Comparison of ENCODE assay signal across 9 mouse cellular contexts in the genomic region with DNA sequence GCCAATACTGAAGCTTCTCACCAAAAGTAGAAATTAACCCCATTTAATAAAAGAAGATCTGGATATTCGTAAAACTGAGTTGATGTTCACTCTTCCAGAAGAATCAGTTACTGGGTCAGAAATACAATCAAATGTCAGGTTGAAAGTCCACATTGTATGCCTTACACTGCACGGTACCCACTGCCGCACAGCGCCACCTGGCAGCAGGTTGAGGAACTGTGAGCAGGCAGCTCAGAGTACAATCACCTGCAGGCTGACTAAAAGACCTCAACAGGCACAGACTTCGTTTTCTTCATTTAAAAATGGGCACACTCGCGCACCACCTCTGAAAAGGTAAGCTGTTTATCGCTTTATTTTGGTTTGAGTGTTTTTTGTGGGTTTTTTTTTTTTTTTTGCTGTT.
A peak's percentile ranks its signal among the peaks of the same experiment; 100 is the strongest.
DNase-seq lines count a peak whose midpoint lies in the region; ATAC-seq lines count a peak whose summit lies in the region.
"Had no signal": no experiment of that assay in that cellular context is flagged by ENCODE, and none has a peak within 500 bp of the region (broad histone marks: within the 10 kb centered on the region; RNA-seq: fewer than 3 reads in every experiment).

No protein-coding gene starts in this region.

- no peaks in the 10 kb centered on the region for H3K4me1 ChIP-seq in kidney, embryonic 14.5 days (ENCODE audit: control insufficient read depth, insufficient read depth, low read length)
- H3K4me1 ChIP-seq in limb, embryonic 11.5 days (ENCODE audit: control insufficient read depth, insufficient read depth, low read length), result no peaks in the 10 kb centered on the region
- H3K4me1 ChIP-seq in neural tube, embryonic 15.5 days, result no peaks in the 10 kb centered on the region
- H3K4me1 ChIP-seq: embryonic facial prominence, embryonic 15.5 days had no signal

- no peaks in the 10 kb centered on the region for H3K27me3 ChIP-seq in kidney, embryonic 14.5 days (ENCODE audit: control insufficient read depth, insufficient read depth, low read length)
- no peaks in the 10 kb centered on the region for H3K27me3 ChIP-seq in limb, embryonic 11.5 days (ENCODE audit: control insufficient read depth, insufficient read depth, low read length)
- no peaks in the 10 kb centered on the region for H3K27me3 ChIP-seq in neural tube, embryonic 15.5 days (replicated peaks)
- H3K27me3 ChIP-seq: embryonic facial prominence, embryonic 15.5 days had no signal

- peak; percentile 27 for DNase-seq in ovary, postnatal 10 days (ENCODE audit: low spot score)
- no peak for DNase-seq in ovary, adult 18-20 months (ENCODE audit: low spot score)
- peak; percentile 7 for DNase-seq in cerebellum, adult 9-11 months
- DNase-seq in frontal cortex, postnatal 14 days (ENCODE audit: low spot score in 2 of 2), result peak; percentile 33 to 75
- peak; percentile 75 for DNase-seq in limb, embryonic 11.5 days (ENCODE audit: low spot score)
- peak; percentile 22 to 67 for DNase-seq in urinary bladder, postnatal 4 days (ENCODE audit: low spot score in 2 of 2)

- no peaks in the 10 kb centered on the region for H3K9me3 ChIP-seq in kidney, embryonic 14.5 days (ENCODE audit: control insufficient read depth, low read length)
- no peaks in the 10 kb centered on the region for H3K9me3 ChIP-seq in limb, embryonic 11.5 days (ENCODE audit: control insufficient read depth, low read length)
- no peaks in the 10 kb centered on the region for H3K9me3 ChIP-seq in neural tube, embryonic 15.5 days (replicated peaks)
- H3K9me3 ChIP-seq: embryonic facial prominence, embryonic 15.5 days had no signal

- H3K9ac ChIP-seq in kidney, embryonic 14.5 days (ENCODE audit: low read depth, low read length), result no peak overlapping the region
- no peak overlapping the region for H3K9ac ChIP-seq in limb, embryonic 11.5 days (ENCODE audit: low read length)
- no peak overlapping the region for H3K9ac ChIP-seq in neural tube, embryonic 15.5 days (replicated peaks)
- H3K9ac ChIP-seq: embryonic facial prominence, embryonic 15.5 days had no signal

- H3K27ac ChIP-seq in kidney, embryonic 14.5 days (ENCODE audit: low read depth, low read length), result no peak overlapping the region
- H3K27ac ChIP-seq in limb, embryonic 11.5 days (replicated peaks; ENCODE audit: low read depth, low read length), result no peak overlapping the region
- no peak overlapping the region for H3K27ac ChIP-seq in neural tube, embryonic 15.5 days (replicated peaks)
- H3K27ac ChIP-seq: embryonic facial prominence, embryonic 15.5 days had no signal

- H3K4me3 ChIP-seq in kidney, embryonic 14.5 days (ENCODE audit: low read length), result no peak overlapping the region
- no peak overlapping the region for H3K4me3 ChIP-seq in limb, embryonic 11.5 days (ENCODE audit: low read depth, low read length)
- H3K4me3 ChIP-seq in neural tube, embryonic 15.5 days (replicated peaks), result no peak overlapping the region
- H3K4me3 ChIP-seq: embryonic facial prominence, embryonic 15.5 days had no signal

- WGBS in kidney, embryonic 14.5 days, result 19% methylated on average over 8 of the region's 8 CpGs
- WGBS in limb, embryonic 11.5 days, result 22% methylated on average over 8 of the region's 8 CpGs
- 19% methylated on average over 8 of the region's 8 CpGs for WGBS in neural tube, embryonic 15.5 days

- no peak overlapping the region for H3K4me2 ChIP-seq in kidney, embryonic 14.5 days (replicated peaks; ENCODE audit: low read depth, low read length)
- no peak overlapping the region for H3K4me2 ChIP-seq in limb, embryonic 11.5 days (ENCODE audit: low read depth, severe bottlenecking)
- H3K4me2 ChIP-seq in neural tube, embryonic 15.5 days, result no peak overlapping the region
- H3K4me2 ChIP-seq: embryonic facial prominence, embryonic 15.5 days had no signal

- peak; percentile 79; the same call in 1 of the 2 replicates for ATAC-seq in kidney, embryonic 14.5 days (ENCODE audit: low FRiP score, low TSS enrichment)
- 0 out of 2 replicates have a peak, but pooled peaks have one; percentile 67 for ATAC-seq in limb, embryonic 11.5 days (ENCODE audit: insufficient number of reproducible peaks, low FRiP score, low TSS enrichment, low read depth)
- ATAC-seq in neural tube, embryonic 15.5 days (ENCODE audit: low FRiP score), result peak; percentile 78; the same call in 1 of the 2 replicates

- no peaks in the 10 kb centered on the region for H3K36me3 ChIP-seq in kidney, embryonic 14.5 days (ENCODE audit: control insufficient read depth, insufficient read depth, low read length)
- H3K36me3 ChIP-seq in limb, embryonic 11.5 days (ENCODE audit: control insufficient read depth, insufficient read depth, low read length), result no peaks in the 10 kb centered on the region
- H3K36me3 ChIP-seq in neural tube, embryonic 15.5 days, result no peaks in the 10 kb centered on the region
- H3K36me3 ChIP-seq: embryonic facial prominence, embryonic 15.5 days had no signal
